In genomic region chr17:88405076-88405475, GRCm38 (mm10) we compare ENCODE assay signal across 9 mouse cellular contexts. TPM values are rescaled to one million over a fixed set of nuclear protein-coding genes. Genes with fewer than 3 reads are reported as not detected.
A peak's percentile ranks its signal among the peaks of the same experiment; 100 is the strongest.
DNase-seq lines count a peak whose midpoint lies in the region; ATAC-seq lines count a peak whose summit lies in the region.
"Had no signal": no experiment of that assay in that cellular context is flagged by ENCODE, and none has a peak within 500 bp of the region (broad histone marks: within the 10 kb centered on the region; RNA-seq: fewer than 3 reads in every experiment).

No protein-coding gene starts in this region.

- H3K4me1 ChIP-seq in heart, embryonic 10.5 days = no peaks in the 10 kb centered on the region
- peaks cover 17% of the 10 kb centered on the region for H3K4me1 ChIP-seq in hindbrain, embryonic 13.5 days (replicated peaks)
- peaks cover 21% of the 10 kb centered on the region for H3K4me1 ChIP-seq in midbrain, embryonic 13.5 days (replicated peaks)

- no peak; the same call in 1 of the 2 replicates for ATAC-seq in hindbrain, embryonic 13.5 days (ENCODE audit: low FRiP score)
- ATAC-seq in midbrain, embryonic 13.5 days = peak; percentile 53

- no peak overlapping the region for H3K9ac ChIP-seq in hindbrain, embryonic 13.5 days
- no peak overlapping the region for H3K9ac ChIP-seq in midbrain, embryonic 13.5 days (replicated peaks)

- peak overlapping the region; percentile 48 for H3K4me3 ChIP-seq in heart, embryonic 10.5 days
- H3K4me3 ChIP-seq in hindbrain, embryonic 13.5 days = peak overlapping the region; percentile 12
- H3K4me3 ChIP-seq in midbrain, embryonic 13.5 days (replicated peaks) = peak overlapping the region; percentile 1; the same call in 1 of the 2 replicates
- H3K4me3 ChIP-seq: erythroblast, embryonic 14.5 days had no signal

- H3K9me3 ChIP-seq in heart, embryonic 10.5 days = no peaks in the 10 kb centered on the region
- H3K9me3 ChIP-seq in hindbrain, embryonic 13.5 days = no peaks in the 10 kb centered on the region
- no peaks in the 10 kb centered on the region for H3K9me3 ChIP-seq in midbrain, embryonic 13.5 days

- WGBS in heart, embryonic 10.5 days = 25% methylated on average over 19 of the region's 19 CpGs
- WGBS in hindbrain, embryonic 13.5 days = 27% methylated on average over 19 of the region's 19 CpGs
- 34% methylated on average over 19 of the region's 19 CpGs for WGBS in midbrain, embryonic 13.5 days

- no peaks in the 10 kb centered on the region for H3K36me3 ChIP-seq in heart, embryonic 10.5 days
- H3K36me3 ChIP-seq in hindbrain, embryonic 13.5 days = no peaks in the 10 kb centered on the region
- H3K36me3 ChIP-seq in midbrain, embryonic 13.5 days = no peaks in the 10 kb centered on the region

- peaks cover 12% of the 10 kb centered on the region; the same call in 1 of the 2 replicates for H3K27me3 ChIP-seq in heart, embryonic 10.5 days (ENCODE audit: insufficient read depth, poor library complexity, severe bottlenecking)
- H3K27me3 ChIP-seq in hindbrain, embryonic 13.5 days = 0 out of 2 replicates have a peak, but pooled peaks cover 15% of the 10 kb centered on the region
- peaks cover 6% of the 10 kb centered on the region for H3K27me3 ChIP-seq in midbrain, embryonic 13.5 days

- intact Hi-C loops in left cerebral cortex, postnatal 14 days (cut with DNase I) = no loop called here

- H3K4me2 ChIP-seq in hindbrain, embryonic 13.5 days = peak overlapping the region; percentile 40
- peak overlapping the region; percentile 35 for H3K4me2 ChIP-seq in midbrain, embryonic 13.5 days (replicated peaks)

- no peak overlapping the region for H3K27ac ChIP-seq in heart, embryonic 10.5 days
- no peak overlapping the region for H3K27ac ChIP-seq in hindbrain, embryonic 13.5 days
- H3K27ac ChIP-seq in midbrain, embryonic 13.5 days = no peak overlapping the region

- peak; percentile 71 for DNase-seq in heart, embryonic 10.5 days (ENCODE audit: low spot score)
- DNase-seq in heart, adult 18-20 months = no peak
- peak; percentile 52 for DNase-seq in R1 (ENCODE audit: low read depth, low spot score)
- no peak for DNase-seq in left cerebral cortex, postnatal 14 days (ENCODE audit: low spot score in 2 of 2)
- DNase-seq in layer of hippocampus, postnatal 36 days = no peak
- no peak for DNase-seq in layer of hippocampus, postnatal 10 days (ENCODE audit: low spot score in 2 of 2)

RNA-seq across cellular contexts. Expression of gene Foxn2, which starts 35.4 kb away (rescaled TPM):
- polyA plus RNA-seq in heart, embryonic 10.5 days (2016; fragmentation: Nextera tagmentation; extraction: Ambion mirVana) = 12.7 and 13.5 TPM in 2 replicates
- total RNA-seq in heart, adult 18-20 months (2021) = 1 to 10 TPM; 7.4 to 7.9 TPM
- 9.7 and 10.4 TPM in 2 replicates for polyA plus RNA-seq in hindbrain, embryonic 13.5 days (2015; fragmentation: Nextera tagmentation; extraction: Ambion mirVana)
- 9.6 and 11.3 TPM in 2 replicates for polyA plus RNA-seq in midbrain, embryonic 13.5 days (2015; fragmentation: Nextera tagmentation; extraction: Ambion mirVana)
- 10 to 100 TPM; 11.5 to 12.1 TPM for total RNA-seq in left cerebral cortex, postnatal 14 days (2021)
- total RNA-seq in layer of hippocampus, postnatal 36 days (2021) = 10 to 100 TPM; 23.5 to 26.1 TPM
- 10 to 100 TPM; 15.6 to 17.4 TPM for total RNA-seq in layer of hippocampus, postnatal 10 days (2021)

Comparison
In these comparisons a context has a peak if more than half of its experiments do, and no peak if none do; other contexts are left out.
1. DNase-seq: peak in heart, embryonic 10.5 days (single experiment) and R1 (single experiment); none in heart, adult 18-20 months (0 of 2), left cerebral cortex, postnatal 14 days (0 of 2), layer of hippocampus, postnatal 36 days (0 of 2) and layer of hippocampus, postnatal 10 days (0 of 2).
2. Peak in every context shown above with its lines, with median percentiles within 50 percentile points of each other: H3K4me3 ChIP-seq.